Mouse (Mus musculus) hindbrain, embryonic 14.5 days (tissue): ENCODE results near the gene Gpank1. TPM values are rescaled to one million over a fixed set of nuclear protein-coding genes. Genes with fewer than 3 reads are reported as not detected.
"Not testable (repeated sequence)": the region's sequence is repeated elsewhere in the genome, so short reads cannot be mapped to it uniquely, and the experiment has no call there.

ENCODE experiments used
- ATAC-seq: fragments of 200-750 bp; cut with Nextera tagmentation; 2 replicates; pipeline ENCODE4 v1.8.0; 2017; ENCODE audit warnings: moderate number of reproducible peaks, mild to moderate bottlenecking, moderate TSS enrichment, moderate library complexity; ENCODE audit not compliant: low FRiP score
- DNase-seq: peaks from one replicate; pipeline ENCODE4 v3.0.0-alpha.2; 2015; ENCODE audit warnings: low spot score
- H3K27ac ChIP-seq: fragments of 300-500 bp; sonication (generic); 2 replicates; pipeline ENCODE4 v1.5.1; 2014; ENCODE audit warnings: mild to moderate bottlenecking, moderate library complexity
- H3K27me3 ChIP-seq: fragments of 300-500 bp; sonication (generic); 2 replicates; pipeline ENCODE4 v1.6.1; 2014; ENCODE audit warnings: mild to moderate bottlenecking, low read length, mixed read lengths; ENCODE audit not compliant: control insufficient read depth, insufficient read depth
- H3K36me3 ChIP-seq: fragments of 300-500 bp; sonication (generic); replicated peaks from 2 replicates; pipeline ENCODE4 v1.6.1; 2014; ENCODE audit not compliant: control insufficient read depth, insufficient read depth
- H3K4me1 ChIP-seq: fragments of 300-500 bp; sonication (generic); replicated peaks from 2 replicates; pipeline ENCODE4 v1.6.1; 2014; ENCODE audit warnings: antibody characterized with exemption, low read length, mixed read lengths; ENCODE audit not compliant: control insufficient read depth, insufficient read depth
- H3K4me2 ChIP-seq: fragments of 300-500 bp; sonication (generic); replicated peaks from 2 replicates; pipeline ENCODE4 v1.6.1; 2014; ENCODE audit warnings: mild to moderate bottlenecking, moderate library complexity
- H3K4me3 ChIP-seq: fragments of 300-500 bp; sonication (generic); replicated peaks from 2 replicates; pipeline ENCODE4 v1.5.1; 2014; ENCODE audit warnings: mild to moderate bottlenecking, low read length
- H3K9ac ChIP-seq: fragments of 300-500 bp; sonication (generic); 2 replicates; pipeline ENCODE4 v1.6.1; 2014
- H3K9me3 ChIP-seq: fragments of 300-500 bp; sonication (generic); 2 replicates; pipeline ENCODE4 v1.6.1; 2016; ENCODE audit warnings: low read length; ENCODE audit not compliant: control insufficient read depth
- WGBS: fragments of 180-500 bp; shearing (Covaris S2); extraction: QIAGEN DNeasy Blood & Tissue Kit; methylation state at CpG from one replicate; pipeline ENCODE4 v1.1.7; 2014; 5-methylcytosine and 5-hydroxymethylcytosine counted together
- polyA plus RNA-seq: library from polyadenylated mRNA; unstranded; fragments of >200 nt; fragmentation: Nextera tagmentation; extraction: Ambion mirVana; gene quantifications from 2 replicates; pipeline ENCODE4 v1.2.1, GENCODE M21; 2014

Gene Gpank1
- polyA plus RNA-seq, 1 experiment from 2014 or later: 21.9 TPM

GRCm38 (mm10) chr17:35105740-35106389 lies 15.4 kb upstream of the Gpank1 start:
- ATAC-seq: no peak
- H3K4me3 ChIP-seq: no peak overlapping the region

GRCm38 (mm10) chr17:35106522-35106921 lies 14.7 kb upstream of the Gpank1 start:
- WGBS: 65% methylated on average over 3 of the region's 3 CpGs
- Histone ChIP-seq H3K4me3 (no peak overlapping the region), H3K27ac (no peak overlapping the region), H3K27me3 (no peaks in the 10 kb centered on the region), H3K9me3 (no peaks in the 10 kb centered on the region), H3K36me3 (peaks cover 33% of the 10 kb centered on the region), H3K9ac (no peak overlapping the region), H3K4me1 (no peaks in the 10 kb centered on the region), H3K4me2 (peak overlapping the region; percentile 27)
- DNase-seq (peak; percentile 39), ATAC-seq (no peak)

More at GRCm38 (mm10) chr17:35105740-35106389, 15.4 kb upstream of the Gpank1 start:
- Histone ChIP-seq H3K9me3 (no peaks in the 10 kb centered on the region), H3K27me3 (no peaks in the 10 kb centered on the region), H3K36me3 (peaks cover 40% of the 10 kb centered on the region), H3K9ac (peak overlapping the region; percentile 45; the same call in 1 of the 2 replicates), H3K27ac (no peak overlapping the region), H3K4me1 (no peaks in the 10 kb centered on the region), H3K4me2 (peak overlapping the region; percentile 27)
- 23% methylated on average over 13 of the region's 13 CpGs for WGBS
- peak; percentile 56 for DNase-seq

GRCm38 (mm10) chr17:35108097-35108496 lies 13.2 kb upstream of the Gpank1 start, which contains the start of gene Ly6g5c:
Gene Ly6g5c (plus strand): TSS chr17:35108279.
- Histone ChIP-seq H3K27ac (no peak within 1 kb of the TSS), H3K27me3 (no peaks in the 10 kb centered on the region), H3K9me3 (no peaks in the 10 kb centered on the region), H3K4me1 (no peaks in the 10 kb centered on the region), H3K4me3 (no peak within 1 kb of the TSS), H3K9ac (no peak within 1 kb of the TSS), H3K36me3 (peaks cover 17% of the 10 kb centered on the region), H3K4me2 (no peak within 1 kb of the TSS)
- WGBS: 82% methylated on average over 6 of the region's 6 CpGs
- no peak for DNase-seq
- no peak for ATAC-seq

GRCm38 (mm10) chr17:35111774-35112173 lies 9.5 kb upstream of the Gpank1 start:
- Histone ChIP-seq H3K4me3 (no peak overlapping the region), H3K4me2 (no peak overlapping the region), H3K36me3 (peaks cover 33% of the 10 kb centered on the region), H3K27me3 (no peaks in the 10 kb centered on the region), H3K9me3 (no peaks in the 10 kb centered on the region), H3K27ac (no peak overlapping the region), H3K9ac (no peak overlapping the region), H3K4me1 (no peaks in the 10 kb centered on the region)
- ATAC-seq: no peak
- 69% methylated on average over 9 of the region's 9 CpGs for WGBS
- no peak for DNase-seq

- Histone ChIP-seq H3K4me1 (peaks cover 6% of the 10 kb centered on the region), H3K4me3 (no peak within 1 kb of the TSS), H3K36me3 (peaks cover 62% of the 10 kb centered on the region), H3K9me3 (no peaks in the 10 kb centered on the region), H3K27ac (no peak within 1 kb of the TSS), H3K9ac (no peak within 1 kb of the TSS), H3K4me2 (no peak within 1 kb of the TSS), H3K27me3 (no peaks in the 10 kb centered on the region)
- ATAC-seq (0 out of 2 replicates have a peak, but pooled peaks have one; percentile 18), DNase-seq (no peak)
- WGBS: 89% methylated on average over 8 of the region's 8 CpGs
Observed at GRCm38 (mm10) chr17:35115046-35116019, 5.9 kb upstream of the Gpank1 start, which contains the start of gene Ly6g5b. Gene Ly6g5b (minus strand): TSS chr17:35115428.

DNA sequence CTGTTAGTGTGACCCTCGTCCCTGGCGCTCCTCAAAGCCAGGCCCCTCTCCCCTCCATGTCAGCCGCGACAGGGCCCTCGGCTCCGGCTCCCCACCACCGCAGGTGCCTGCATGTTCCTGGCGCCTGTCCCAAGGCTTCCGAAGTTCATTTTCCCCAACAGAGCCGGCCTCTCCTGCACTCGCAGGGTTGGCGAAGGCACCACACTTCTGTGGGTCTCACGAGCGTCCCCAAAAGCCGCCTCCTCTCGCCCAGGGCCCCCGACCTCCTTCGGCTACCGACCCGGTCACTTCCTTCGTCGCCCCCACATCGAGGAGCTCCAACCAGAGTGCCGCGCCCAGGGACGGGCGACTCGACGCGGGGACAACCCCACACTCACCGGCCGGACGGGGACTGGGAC lies 511 bp upstream of the Gpank1 start:
- peak overlapping the region; percentile 97 for H3K4me2 ChIP-seq
- H3K27me3 ChIP-seq: no peaks in the 10 kb centered on the region
- 1% methylated on average over 33 of the region's 33 CpGs for WGBS
- H3K9me3 ChIP-seq: no peaks in the 10 kb centered on the region
- H3K9ac ChIP-seq: peak overlapping the region; percentile 94
- H3K4me1 ChIP-seq: peaks cover 16% of the 10 kb centered on the region
- H3K27ac ChIP-seq: peak overlapping the region; percentile 63
- H3K4me3 ChIP-seq: peak overlapping the region; percentile 94
- ATAC-seq (no peak), DNase-seq (no peak)
- H3K36me3 ChIP-seq: peaks cover 58% of the 10 kb centered on the region

DNA sequence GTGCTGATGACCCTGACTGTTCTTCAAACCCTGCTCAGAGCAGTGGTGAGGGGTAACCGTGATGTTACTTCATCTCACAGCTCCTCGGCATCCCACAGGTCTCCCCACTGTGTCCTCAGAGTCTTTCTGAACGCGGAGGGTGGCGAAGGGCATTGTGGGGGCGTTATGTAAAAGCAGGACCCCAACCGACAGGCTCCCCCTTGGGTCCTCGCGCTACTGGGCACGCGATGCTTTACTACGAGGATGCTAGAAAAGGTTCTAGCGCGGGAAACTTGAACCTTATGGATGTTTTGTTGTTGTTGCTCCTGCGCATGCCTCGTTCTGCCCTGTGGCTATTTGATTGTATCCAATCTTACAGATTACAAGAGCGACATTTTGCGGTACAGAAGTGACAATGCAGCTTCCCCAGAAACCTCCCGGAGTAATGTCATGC lies 632 bp downstream of the Gpank1 start, which contains the start of gene Csnk2b:
TSS of gene Csnk2b (minus strand) at position 183 of the 433 bp plus-strand sequence.
- WGBS: under 1% methylated on average over 19 of the region's 19 CpGs
- ATAC-seq: peak; percentile 10; the same call in 1 of the 2 replicates
- H3K36me3 ChIP-seq: peaks cover 48% of the 10 kb centered on the region
- H3K27ac ChIP-seq: peak within 1 kb of the TSS; percentile 84
- H3K4me1 ChIP-seq: peaks cover 20% of the 10 kb centered on the region
- no peaks in the 10 kb centered on the region for H3K27me3 ChIP-seq
- peak; percentile 84 for DNase-seq
- peak within 1 kb of the TSS; percentile 97 for H3K4me2 ChIP-seq
- H3K4me3 ChIP-seq: peak within 1 kb of the TSS; percentile 94
- H3K9ac ChIP-seq: peak within 1 kb of the TSS; percentile 94
- no peaks in the 10 kb centered on the region for H3K9me3 ChIP-seq

DNA sequence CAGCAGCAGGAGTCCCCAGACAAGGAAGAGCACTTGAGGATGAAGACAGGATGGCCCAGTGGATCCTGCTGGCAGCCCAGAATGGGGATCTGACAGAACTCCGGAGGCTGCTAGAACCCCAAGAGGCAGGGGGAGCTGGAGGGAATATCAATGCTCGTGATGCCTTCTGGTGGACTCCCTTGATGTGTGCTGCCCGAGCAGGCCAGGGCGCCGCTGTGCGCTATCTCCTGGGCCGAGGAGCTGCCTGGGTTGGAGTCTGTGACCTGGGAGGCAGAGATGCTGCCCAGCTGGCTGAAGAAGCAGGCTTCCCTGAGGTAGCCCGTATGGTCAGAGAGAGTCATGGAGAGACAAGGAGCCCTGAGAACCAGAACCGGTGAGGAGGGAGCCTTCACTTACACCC lies 2.0 kb downstream of the Gpank1 start:
- DNase-seq, H3K27me3 ChIP-seq, H3K27ac ChIP-seq, ATAC-seq, H3K9ac ChIP-seq, H3K4me3 ChIP-seq, H3K9me3 ChIP-seq, H3K4me2 ChIP-seq: not testable (repeated sequence)
- 92% methylated on average over 9 of the region's 9 CpGs for WGBS
- Histone ChIP-seq H3K36me3 (peaks cover 34% of the 10 kb centered on the region), H3K4me1 (peaks cover 25% of the 10 kb centered on the region)
